20 mouse cellular contexts compared by ENCODE assay signal in genomic region chr19:60119051-60119450, GRCm38 (mm10).
A peak's percentile ranks its signal among the peaks of the same experiment; 100 is the strongest.
DNase-seq lines count a peak whose midpoint lies in the region; ATAC-seq lines count a peak whose summit lies in the region.
"Had no signal": no experiment of that assay in that cellular context is flagged by ENCODE, and none has a peak within 500 bp of the region (broad histone marks: within the 10 kb centered on the region; RNA-seq: fewer than 3 reads in every experiment).

No protein-coding gene starts in this region.

- DNase-seq in embryo, embryonic 10 days (ENCODE audit: low spot score), result peak; percentile 18
- DNase-seq in embryo, embryonic 9.5 days (ENCODE audit: extremely low spot score), result no peak
- peak; percentile 21 for DNase-seq in kidney, postnatal 10 days
- no peak for DNase-seq in kidney, adult 9 months
- no peak for DNase-seq in layer of hippocampus, postnatal 25 days (ENCODE audit: extremely low spot score in 1 of 2, low spot score in 1 of 2)
- no peak for DNase-seq in right cerebral cortex, postnatal 36 days (ENCODE audit: low spot score in 2 of 2)
- DNase-seq: cerebellum, adult 9-10 months; heart, adult 11 months; layer of hippocampus, adult 9-11 months; liver; liver, postnatal 0 days; lung, postnatal 4 days; spleen, adult 18-20 months; thymus, postnatal 25 days had no signal

- no peaks in the 10 kb centered on the region for H3K4me1 ChIP-seq in intestine, embryonic 16.5 days (ENCODE audit: control insufficient read depth, insufficient read depth, low read length)
- H3K4me1 ChIP-seq: neural tube, embryonic 12.5 days had no signal

- no peaks in the 10 kb centered on the region for H3K27me3 ChIP-seq in intestine, embryonic 16.5 days (replicated peaks; ENCODE audit: control insufficient read depth, insufficient read depth, low read length)
- H3K27me3 ChIP-seq: CH12.LX; neural tube, embryonic 12.5 days had no signal

- H3K4me3 ChIP-seq in intestine, embryonic 16.5 days (ENCODE audit: low read length), result no peak overlapping the region
- H3K4me3 ChIP-seq: hindbrain, embryonic 10.5 days; neural tube, embryonic 12.5 days had no signal

- H3K36me3 ChIP-seq in intestine, embryonic 16.5 days (ENCODE audit: control insufficient read depth, insufficient read depth, low read length), result no peaks in the 10 kb centered on the region
- H3K36me3 ChIP-seq: hindbrain, embryonic 10.5 days; neural tube, embryonic 12.5 days had no signal

- no peaks in the 10 kb centered on the region for H3K9me3 ChIP-seq in intestine, embryonic 16.5 days (ENCODE audit: control insufficient read depth, low read length)
- H3K9me3 ChIP-seq: hindbrain, embryonic 10.5 days; neural tube, embryonic 12.5 days had no signal

- no peak overlapping the region for H3K9ac ChIP-seq in intestine, embryonic 16.5 days (ENCODE audit: low read depth, low read length)
- H3K9ac ChIP-seq: liver, postnatal 0 days; neural tube, embryonic 12.5 days had no signal

- peak; percentile 63; the same call in 1 of the 2 replicates for ATAC-seq in intestine, embryonic 16.5 days
- ATAC-seq: forebrain, embryonic 16.5 days; liver, postnatal 0 days had no signal

- WGBS in intestine, embryonic 16.5 days, result 21% methylated on average over 1 of the region's 1 CpGs

- H3K4me2 ChIP-seq in intestine, embryonic 16.5 days (ENCODE audit: low read depth, low read length), result no peak overlapping the region
- H3K4me2 ChIP-seq: midbrain, embryonic 11.5 days; neural tube, embryonic 12.5 days had no signal

- no peak overlapping the region for H3K27ac ChIP-seq in intestine, embryonic 16.5 days (ENCODE audit: low read length)
- H3K27ac ChIP-seq: hindbrain, embryonic 10.5 days; neural tube, embryonic 12.5 days had no signal

Comparison
In these comparisons a context has a peak if more than half of its experiments do, and no peak if none do; other contexts are left out.
1. DNase-seq: peak in embryo, embryonic 10 days (single experiment) and kidney, postnatal 10 days (single experiment); none in embryo, embryonic 9.5 days (single experiment), kidney, adult 9 months (single experiment), layer of hippocampus, postnatal 25 days (0 of 2) and right cerebral cortex, postnatal 36 days (0 of 2).